Mouse (Mus musculus): ENCODE results near the gene Glrb.

The Glrb gene

GRCm38 (mm10) chr3:80823975-80824374 is 89.5 kb downstream of the Glrb start:
- no peak for DNase-seq (ENCODE audit: extremely low spot score)

- no peak for DNase-seq (ENCODE audit: extremely low spot score)
Observed at GRCm38 (mm10) chr3:80818619-80819018, 94.8 kb downstream of the Glrb start.

GRCm38 (mm10) chr3:80813734-80814133 is 99.7 kb downstream of the Glrb start:
- DNase-seq (ENCODE audit: extremely low spot score): no peak

GRCm38 (mm10) chr3:80812237-80812636 is 101.2 kb downstream of the Glrb start:
- DNase-seq (ENCODE audit: extremely low spot score): no peak

- DNase-seq (ENCODE audit: extremely low spot score): no peak
Observed at GRCm38 (mm10) chr3:80805327-80805726, 108.1 kb downstream of the Glrb start.

GRCm38 (mm10) chr3:80803811-80804210 is 109.6 kb downstream of the Glrb start:
- DNase-seq (ENCODE audit: extremely low spot score): no peak

- DNase-seq (ENCODE audit: extremely low spot score): no peak
Observed at GRCm38 (mm10) chr3:80803211-80803610, 110.2 kb downstream of the Glrb start.

GRCm38 (mm10) chr3:80802596-80803081 is 110.8 kb downstream of the Glrb start, which contains the start of gene Gria2:
Gene Gria2 (minus strand): TSS chr3:80802835.
- peak; percentile 82 for DNase-seq (ENCODE audit: extremely low spot score)

GRCm38 (mm10) chr3:80801827-80802310 is 111.6 kb downstream of the Glrb start:
- DNase-seq (ENCODE audit: extremely low spot score): no peak

GRCm38 (mm10) chr3:80800995-80801826 is 112.2 kb downstream of the Glrb start:
- no peak for DNase-seq (ENCODE audit: extremely low spot score)

- peak; percentile 53 for DNase-seq (ENCODE audit: extremely low spot score)
Observed at GRCm38 (mm10) chr3:80800299-80800994, 113.0 kb downstream of the Glrb start.

GRCm38 (mm10) chr3:80797935-80798334 is 115.5 kb downstream of the Glrb start:
- DNase-seq (ENCODE audit: extremely low spot score): no peak

- no peak for DNase-seq (ENCODE audit: extremely low spot score)
Observed at GRCm38 (mm10) chr3:80796764-80797163, 116.7 kb downstream of the Glrb start.

- DNase-seq (ENCODE audit: extremely low spot score): no peak
Observed at GRCm38 (mm10) chr3:80795284-80795683, 118.2 kb downstream of the Glrb start.

Data from embryo, embryonic 9.5 days (tissue).